Mouse (Mus musculus) gastrocnemius, adult 18-20 months (tissue): Measurements from ENCODE around the gene Cntn2. TPM values are rescaled to one million over a fixed set of nuclear protein-coding genes. Genes with fewer than 3 reads are reported as not detected.

Experiments used
- total RNA-seq, 2 experiments: library from RNA; stranded (reverse); gene quantifications; 2 replicates each; pipeline ENCODE4 v1.2.3; 2021

The Cntn2 gene
- total RNA-seq, 2 experiments from 2014 or later: 0.11 TPM; not detected in 1

Other genes starting within 250 kb of the Cntn2 start
- under 1 TPM; 0.27 to 0.36 TPM for gene Klhdc8a, start 244.6 kb downstream of the Cntn2 start, total RNA-seq
- 1 to 10 TPM in 1 of 2 experiments, under 1 TPM in 1; 0.87 to 1.1 TPM for gene Nuak2, start 227.1 kb downstream of the Cntn2 start, total RNA-seq
- gene Tmcc2, start 152.0 kb downstream of the Cntn2 start, total RNA-seq: 10 to 100 TPM; 36.8 to 41.5 TPM
- 1 to 10 TPM; 9.6 to 9.9 TPM for gene Dstyk, start 125.7 kb downstream of the Cntn2 start, total RNA-seq
- 10 to 100 TPM; 16.9 to 20.3 TPM for gene Rbbp5, start 65.9 kb downstream of the Cntn2 start, total RNA-seq
- gene Tmem81, start 37.0 kb downstream of the Cntn2 start, total RNA-seq: 1 to 10 TPM; 1.1 to 1.4 TPM
- gene Nfasc, start 198.5 kb upstream of the Cntn2 start, total RNA-seq: under 1 TPM; 0.26 to 0.32 TPM